Mouse (Mus musculus) midbrain, embryonic 12.5 days (tissue): ENCODE measurements at regions not wholly inside any gene's neighbourhood (a gene's known extent, or its start where the extent isn't known, plus 50 kb on each side); places are given as distances from the start of the nearest gene placed in this dataset.

Experiments used
- ATAC-seq: fragments of 200-750 bp; cut with Nextera tagmentation; 2 replicates; pipeline ENCODE4 v1.8.0; 2017; ENCODE audit warnings: low read depth, moderate TSS enrichment, moderate library complexity; ENCODE audit not compliant: low FRiP score
- H3K27ac ChIP-seq: fragments of 300-500 bp; sonication (generic); replicated peaks from 2 replicates; pipeline ENCODE4 v1.5.1; 2016; ENCODE audit warnings: mild to moderate bottlenecking
- H3K27me3 ChIP-seq: fragments of 300-500 bp; sonication (generic); 2 replicates; pipeline ENCODE4 v1.6.1; 2016; ENCODE audit warnings: mild to moderate bottlenecking
- H3K36me3 ChIP-seq: fragments of 300-500 bp; sonication (generic); 2 replicates; pipeline ENCODE4 v1.6.1; 2016
- H3K4me1 ChIP-seq: fragments of 300-500 bp; sonication (generic); 2 replicates; pipeline ENCODE4 v1.6.1; 2016
- H3K4me2 ChIP-seq: fragments of 300-500 bp; sonication (generic); replicated peaks from 2 replicates; pipeline ENCODE4 v1.6.1; 2016; ENCODE audit warnings: mild to moderate bottlenecking, moderate library complexity
- H3K4me3 ChIP-seq: fragments of 300-500 bp; sonication (generic); 2 replicates; pipeline ENCODE4 v1.5.1; 2016; ENCODE audit warnings: mild to moderate bottlenecking
- H3K9ac ChIP-seq: fragments of 300-500 bp; sonication (generic); replicated peaks from 2 replicates; pipeline ENCODE4 v1.6.1; 2016; ENCODE audit warnings: mild to moderate bottlenecking, moderate library complexity
- H3K9me3 ChIP-seq: fragments of 300-500 bp; sonication (generic); 2 replicates; pipeline ENCODE4 v1.6.1; 2016; ENCODE audit warnings: mild to moderate bottlenecking
- WGBS: fragments of 180-500 bp; shearing (Covaris S2); methylation state at CpG from one replicate; pipeline ENCODE4 v1.1.7; 2016; 5-methylcytosine and 5-hydroxymethylcytosine counted together

- H3K27me3 ChIP-seq: no peaks in the 10 kb centered on the region
- H3K4me1 ChIP-seq: peaks cover 5% of the 10 kb centered on the region; the same call in 1 of the 2 replicates
- no peaks in the 10 kb centered on the region for H3K9me3 ChIP-seq
- H3K36me3 ChIP-seq: no peaks in the 10 kb centered on the region
- WGBS: 81% methylated on average over 6 of the region's 6 CpGs
- ATAC-seq: no peak
- H3K4me3 ChIP-seq: no peak overlapping the region
- H3K4me2 ChIP-seq: no peak overlapping the region
- H3K9ac ChIP-seq: no peak overlapping the region
- H3K27ac ChIP-seq: no peak overlapping the region
Measured at GRCm38 (mm10) chr3:106974114-106974789, 61.7 kb upstream of the Kcna3 start.

GRCm38 (mm10) chr3:106978728-106979127 lies 57.2 kb upstream of the Kcna3 start:
- no peak overlapping the region for H3K27ac ChIP-seq
- H3K4me1 ChIP-seq: peaks cover 9% of the 10 kb centered on the region; the same call in 1 of the 2 replicates
- H3K9me3 ChIP-seq: no peaks in the 10 kb centered on the region
- no peak overlapping the region for H3K4me3 ChIP-seq
- no peaks in the 10 kb centered on the region for H3K27me3 ChIP-seq
- H3K9ac ChIP-seq: no peak overlapping the region
- no peak overlapping the region for H3K4me2 ChIP-seq
- no peaks in the 10 kb centered on the region for H3K36me3 ChIP-seq
- no peak for ATAC-seq
- WGBS: 67% methylated on average over 6 of the region's 6 CpGs

- Histone ChIP-seq H3K36me3 (no peaks in the 10 kb centered on the region), H3K27ac (peak overlapping the region; percentile 56), H3K9ac (no peak overlapping the region), H3K4me2 (no peak overlapping the region), H3K4me1 (peaks cover 9% of the 10 kb centered on the region; the same call in 1 of the 2 replicates), H3K9me3 (no peaks in the 10 kb centered on the region), H3K4me3 (no peak overlapping the region), H3K27me3 (no peaks in the 10 kb centered on the region)
- ATAC-seq: 0 out of 2 replicates have a peak, but pooled peaks have one; percentile 31
- 76% methylated on average over 3 of the region's 3 CpGs for WGBS
Measured at GRCm38 (mm10) chr3:106980914-106981313, 55.1 kb upstream of the Kcna3 start.

- Histone ChIP-seq H3K27ac (peak overlapping the region; percentile 56), H3K4me2 (no peak overlapping the region), H3K27me3 (no peaks in the 10 kb centered on the region), H3K4me3 (no peak overlapping the region), H3K9me3 (no peaks in the 10 kb centered on the region), H3K4me1 (peaks cover 9% of the 10 kb centered on the region; the same call in 1 of the 2 replicates), H3K9ac (no peak overlapping the region), H3K36me3 (no peaks in the 10 kb centered on the region)
- peak; percentile 48; the same call in 1 of the 2 replicates for ATAC-seq
- WGBS: 55% methylated on average over 3 of the region's 3 CpGs
Measured at GRCm38 (mm10) chr3:106981323-106981722, 54.6 kb upstream of the Kcna3 start.

GRCm38 (mm10) chr3:106984231-106984630 lies 51.7 kb upstream of the Kcna3 start:
- Histone ChIP-seq H3K4me1 (peaks cover 4% of the 10 kb centered on the region; the same call in 1 of the 2 replicates), H3K4me3 (no peak overlapping the region), H3K9me3 (no peaks in the 10 kb centered on the region), H3K27ac (no peak overlapping the region), H3K4me2 (no peak overlapping the region), H3K36me3 (no peaks in the 10 kb centered on the region), H3K27me3 (no peaks in the 10 kb centered on the region), H3K9ac (no peak overlapping the region)
- no peak for ATAC-seq
- 64% methylated on average over 4 of the region's 4 CpGs for WGBS
